ENCODE assay signal across 11 mouse cellular contexts in the genomic region with DNA sequence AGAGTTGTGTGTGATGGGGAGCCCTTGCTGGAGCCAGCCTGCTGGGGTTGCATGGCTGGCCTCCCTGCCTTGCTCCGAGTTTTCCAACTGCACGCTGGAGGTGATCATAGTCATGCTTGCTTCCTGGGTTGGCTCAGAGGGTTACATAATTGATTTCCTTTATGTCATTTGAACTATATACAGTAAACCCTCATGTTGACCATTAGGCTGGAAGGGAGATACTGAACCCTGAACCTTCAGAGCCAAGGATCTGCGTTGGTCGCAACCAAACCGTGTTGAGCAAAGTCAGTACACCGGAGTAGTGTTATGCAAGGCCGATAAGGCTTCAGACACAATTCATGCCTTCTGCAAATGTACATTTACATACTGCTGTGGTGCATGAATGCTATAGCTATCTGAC. TPM values are rescaled to one million over a fixed set of nuclear protein-coding genes. Genes with fewer than 3 reads are reported as not detected.
A peak's percentile ranks its signal among the peaks of the same experiment; 100 is the strongest.
DNase-seq lines count a peak whose midpoint lies in the region; ATAC-seq and TF ChIP-seq lines count a peak whose summit lies in the region.
"Had no signal": no experiment of that assay in that cellular context is flagged by ENCODE, and none has a peak within 500 bp of the region (broad histone marks: within the 10 kb centered on the region; RNA-seq: fewer than 3 reads in every experiment).

No protein-coding gene starts in this region.

- H3K9me3 ChIP-seq in forebrain, embryonic 10.5 days: no peaks in the 10 kb centered on the region
- H3K9me3 ChIP-seq in forebrain, embryonic 15.5 days: no peaks in the 10 kb centered on the region
- no peaks in the 10 kb centered on the region for H3K9me3 ChIP-seq in lung, embryonic 14.5 days (ENCODE audit: low read depth, low read length)
- H3K9me3 ChIP-seq in kidney, embryonic 16.5 days (ENCODE audit: low read length): no peaks in the 10 kb centered on the region
- H3K9me3 ChIP-seq in midbrain, embryonic 11.5 days (ENCODE audit: control insufficient read depth, low read length): no peaks in the 10 kb centered on the region

- no peak overlapping the region for H3K4me2 ChIP-seq in forebrain, embryonic 15.5 days (replicated peaks)
- H3K4me2 ChIP-seq in lung, embryonic 14.5 days: peak overlapping the region; percentile 75
- peak overlapping the region; percentile 76 for H3K4me2 ChIP-seq in kidney, embryonic 16.5 days (replicated peaks; ENCODE audit: low read depth, low read length)
- H3K4me2 ChIP-seq in midbrain, embryonic 11.5 days: no peak overlapping the region

- no peak for DNase-seq in forebrain, embryonic 10.5 days (ENCODE audit: extremely low spot score, low spot score)
- no peak for DNase-seq in lung, embryonic 14.5 days
- no peak for DNase-seq in lung, postnatal 10 days
- no peak for DNase-seq in layer of hippocampus, postnatal 10 days (ENCODE audit: low spot score in 2 of 2)
- no peak for DNase-seq in midbrain, embryonic 11.5 days (ENCODE audit: low spot score, missing footprints)
- DNase-seq: layer of hippocampus, postnatal 36 days had no signal

- H3K4me3 ChIP-seq in forebrain, embryonic 10.5 days: peak overlapping the region; percentile 48; the same call in 1 of the 2 replicates
- H3K4me3 ChIP-seq in forebrain, embryonic 15.5 days: no peak overlapping the region
- H3K4me3 ChIP-seq in lung, embryonic 14.5 days (ENCODE audit: low read depth, low read length): peak overlapping the region; percentile 41; the same call in 1 of the 2 replicates
- H3K4me3 ChIP-seq in kidney, embryonic 16.5 days (ENCODE audit: low read length): peak overlapping the region; percentile 59
- no peak overlapping the region for H3K4me3 ChIP-seq in midbrain, embryonic 11.5 days (ENCODE audit: low read depth, low read length)

- no peak overlapping the region for H3K9ac ChIP-seq in forebrain, embryonic 15.5 days (replicated peaks)
- H3K9ac ChIP-seq in lung, embryonic 14.5 days: no peak overlapping the region
- peak overlapping the region; percentile 69; the same call in 1 of the 2 replicates for H3K9ac ChIP-seq in kidney, embryonic 16.5 days (replicated peaks; ENCODE audit: low read length)
- no peak overlapping the region for H3K9ac ChIP-seq in midbrain, embryonic 11.5 days (ENCODE audit: low read length)

- H3K4me1 ChIP-seq in forebrain, embryonic 10.5 days: peaks cover 10% of the 10 kb centered on the region
- H3K4me1 ChIP-seq in forebrain, embryonic 15.5 days: 0 out of 2 replicates have a peak, but pooled peaks cover 6% of the 10 kb centered on the region
- no peaks in the 10 kb centered on the region for H3K4me1 ChIP-seq in lung, embryonic 14.5 days (ENCODE audit: insufficient read depth)
- H3K4me1 ChIP-seq in kidney, embryonic 16.5 days (ENCODE audit: insufficient read depth, low read length): peaks cover 8% of the 10 kb centered on the region; the same call in 1 of the 2 replicates
- no peaks in the 10 kb centered on the region for H3K4me1 ChIP-seq in midbrain, embryonic 11.5 days (ENCODE audit: control insufficient read depth, insufficient read depth, low read length)

- H3K27ac ChIP-seq in forebrain, embryonic 10.5 days: no peak overlapping the region
- no peak overlapping the region for H3K27ac ChIP-seq in forebrain, embryonic 15.5 days (replicated peaks)
- H3K27ac ChIP-seq in lung, embryonic 14.5 days (ENCODE audit: low read depth): no peak overlapping the region
- H3K27ac ChIP-seq in kidney, embryonic 16.5 days (ENCODE audit: low read length): no peak overlapping the region
- H3K27ac ChIP-seq in midbrain, embryonic 11.5 days (ENCODE audit: low read depth, low read length): no peak overlapping the region

- H3K36me3 ChIP-seq in forebrain, embryonic 10.5 days (replicated peaks): no peaks in the 10 kb centered on the region
- H3K36me3 ChIP-seq in forebrain, embryonic 15.5 days: no peaks in the 10 kb centered on the region
- H3K36me3 ChIP-seq in lung, embryonic 14.5 days (ENCODE audit: insufficient read depth): no peaks in the 10 kb centered on the region
- H3K36me3 ChIP-seq in kidney, embryonic 16.5 days (ENCODE audit: insufficient read depth, low read length): no peaks in the 10 kb centered on the region
- no peaks in the 10 kb centered on the region for H3K36me3 ChIP-seq in midbrain, embryonic 11.5 days (ENCODE audit: control insufficient read depth, insufficient read depth, low read length)

- TF ChIP-seq CTCF in lung, embryonic 14.5 days (IDR thresholded peaks at IDR 0.05; ENCODE audit: low read depth): no peak

- 84% methylated on average over 7 of the region's 7 CpGs for WGBS in forebrain, embryonic 10.5 days
- 78% methylated on average over 7 of the region's 7 CpGs for WGBS in forebrain, embryonic 15.5 days
- WGBS in lung, embryonic 14.5 days: 64% methylated on average over 7 of the region's 7 CpGs
- 79% methylated on average over 7 of the region's 7 CpGs for WGBS in kidney, embryonic 16.5 days
- 85% methylated on average over 7 of the region's 7 CpGs for WGBS in midbrain, embryonic 11.5 days

- no peak for ATAC-seq in forebrain, embryonic 15.5 days (replicated peaks)
- ATAC-seq in lung, embryonic 14.5 days (ENCODE audit: insufficient read depth): no peak; the same call in 1 of the 2 replicates
- 0 out of 2 replicates have a peak, but pooled peaks have one; percentile 42 for ATAC-seq in kidney, embryonic 16.5 days (ENCODE audit: low FRiP score, low TSS enrichment)
- peak; percentile 16; the same call in 1 of the 2 replicates for ATAC-seq in megakaryocyte, adult 5-6 weeks (ENCODE audit: poor library complexity, severe bottlenecking)
- no peak for ATAC-seq in midbrain, embryonic 11.5 days (ENCODE audit: low FRiP score)

- peaks cover 8% of the 10 kb centered on the region; the same call in 1 of the 2 replicates for H3K27me3 ChIP-seq in forebrain, embryonic 10.5 days (ENCODE audit: poor library complexity, severe bottlenecking)
- no peaks in the 10 kb centered on the region for H3K27me3 ChIP-seq in forebrain, embryonic 15.5 days
- H3K27me3 ChIP-seq in lung, embryonic 14.5 days (ENCODE audit: insufficient read depth, low read length): no peaks in the 10 kb centered on the region
- no peaks in the 10 kb centered on the region for H3K27me3 ChIP-seq in kidney, embryonic 16.5 days (ENCODE audit: insufficient read depth, low read length)
- no peaks in the 10 kb centered on the region; the same call in 1 of the 2 replicates for H3K27me3 ChIP-seq in midbrain, embryonic 11.5 days (ENCODE audit: control insufficient read depth, insufficient read depth, low read length)

RNA-seq across cellular contexts. Expression of gene Fmo5, which starts 0.7 kb away (rescaled TPM):
- polyA plus RNA-seq in forebrain, embryonic 10.5 days (2016; fragmentation: Nextera tagmentation; extraction: Ambion mirVana): 0.48 and 0.86 TPM in 2 replicates
- polyA plus RNA-seq in forebrain, embryonic 15.5 days (2015; fragmentation: Nextera tagmentation; extraction: Ambion mirVana): 0.66 and 1.0 TPM in 2 replicates
- 1.2 and 1.4 TPM in 2 replicates for polyA plus RNA-seq in lung, embryonic 14.5 days (2014; fragmentation: Nextera tagmentation; extraction: Ambion mirVana)
- polyA plus RNA-seq in kidney, embryonic 16.5 days (2015; fragmentation: Nextera tagmentation; extraction: Ambion mirVana): 3.4 and 4.2 TPM in 2 replicates
- 19.5 and 31.4 TPM in 2 replicates for total RNA-seq in megakaryocyte, adult 5-6 weeks (2015)
- 10.7 and 12.1 TPM in 2 replicates for total RNA-seq in megakaryocyte, adult 5-6 weeks (2017)
- total RNA-seq in layer of hippocampus, postnatal 10 days (2021): 1 to 10 TPM; 1.9 TPM
- 0.40 and 0.77 TPM in 2 replicates for polyA plus RNA-seq in midbrain, embryonic 11.5 days (2014; fragmentation: Nextera tagmentation; extraction: Ambion mirVana)

RNA-seq across cellular contexts. Expression of gene Chd1l, which starts 17.9 kb away (rescaled TPM):
- polyA plus RNA-seq in forebrain, embryonic 10.5 days (2016; fragmentation: Nextera tagmentation; extraction: Ambion mirVana): 24.7 and 27.0 TPM in 2 replicates
- polyA plus RNA-seq in forebrain, embryonic 15.5 days (2015; fragmentation: Nextera tagmentation; extraction: Ambion mirVana): 6.8 and 8.5 TPM in 2 replicates
- polyA plus RNA-seq in lung, embryonic 14.5 days (2014; fragmentation: Nextera tagmentation; extraction: Ambion mirVana): 16.5 and 16.6 TPM in 2 replicates
- 16.8 and 19.0 TPM in 2 replicates for polyA plus RNA-seq in kidney, embryonic 16.5 days (2015; fragmentation: Nextera tagmentation; extraction: Ambion mirVana)
- total RNA-seq in megakaryocyte, adult 5-6 weeks (2015): 7.2 and 10.1 TPM in 2 replicates
- 21.0 and 23.6 TPM in 2 replicates for total RNA-seq in megakaryocyte, adult 5-6 weeks (2017)
- total RNA-seq in layer of hippocampus, postnatal 10 days (2021): 10 to 100 TPM; 10.2 to 11.4 TPM
- 20.1 and 20.4 TPM in 2 replicates for polyA plus RNA-seq in midbrain, embryonic 11.5 days (2014; fragmentation: Nextera tagmentation; extraction: Ambion mirVana)

RNA-seq across cellular contexts. Expression of gene Prkab2, which starts 30.1 kb away (rescaled TPM):
- 7.6 and 8.5 TPM in 2 replicates for polyA plus RNA-seq in forebrain, embryonic 10.5 days (2016; fragmentation: Nextera tagmentation; extraction: Ambion mirVana)
- 9.5 and 10.0 TPM in 2 replicates for polyA plus RNA-seq in forebrain, embryonic 15.5 days (2015; fragmentation: Nextera tagmentation; extraction: Ambion mirVana)
- 4.4 and 4.6 TPM in 2 replicates for polyA plus RNA-seq in lung, embryonic 14.5 days (2014; fragmentation: Nextera tagmentation; extraction: Ambion mirVana)
- 6.4 and 6.9 TPM in 2 replicates for polyA plus RNA-seq in kidney, embryonic 16.5 days (2015; fragmentation: Nextera tagmentation; extraction: Ambion mirVana)
- 10.8 and 12.3 TPM in 2 replicates for total RNA-seq in megakaryocyte, adult 5-6 weeks (2015)
- 6.9 and 11.0 TPM in 2 replicates for total RNA-seq in megakaryocyte, adult 5-6 weeks (2017)
- 10 to 100 TPM; 38.3 to 39.9 TPM for total RNA-seq in layer of hippocampus, postnatal 10 days (2021)
- polyA plus RNA-seq in midbrain, embryonic 11.5 days (2014; fragmentation: Nextera tagmentation; extraction: Ambion mirVana): 6.4 and 6.9 TPM in 2 replicates

RNA-seq across cellular contexts. Expression of gene Gm17651, which starts 46.6 kb away (rescaled TPM):
- polyA plus RNA-seq in forebrain, embryonic 10.5 days (2016; fragmentation: Nextera tagmentation; extraction: Ambion mirVana): not detected in 2 replicates
- polyA plus RNA-seq in forebrain, embryonic 15.5 days (2015; fragmentation: Nextera tagmentation; extraction: Ambion mirVana): not detected in 2 replicates
- polyA plus RNA-seq in lung, embryonic 14.5 days (2014; fragmentation: Nextera tagmentation; extraction: Ambion mirVana): not detected in 2 replicates
- polyA plus RNA-seq in kidney, embryonic 16.5 days (2015; fragmentation: Nextera tagmentation; extraction: Ambion mirVana): not detected in 2 replicates
- total RNA-seq in megakaryocyte, adult 5-6 weeks (2015): not detected in 2 replicates
- not detected in 2 replicates for total RNA-seq in megakaryocyte, adult 5-6 weeks (2017)
- not detected for total RNA-seq in layer of hippocampus, postnatal 10 days (2021)
- not detected in 2 replicates for polyA plus RNA-seq in midbrain, embryonic 11.5 days (2014; fragmentation: Nextera tagmentation; extraction: Ambion mirVana)
- total RNA-seq: gastrocnemius, adult 8-10 months; layer of hippocampus, postnatal 36 days had no signal
- polyA plus RNA-seq: neural tube, embryonic 11.5 days had no signal

Comparison
In these comparisons a context has a peak if more than half of its experiments do, and no peak if none do; other contexts are left out.
1. H3K4me3 ChIP-seq: peak in forebrain, embryonic 10.5 days (single experiment), lung, embryonic 14.5 days (single experiment) and kidney, embryonic 16.5 days (single experiment); none in forebrain, embryonic 15.5 days (single experiment) and midbrain, embryonic 11.5 days (single experiment).
2. ATAC-seq: peak in kidney, embryonic 16.5 days (single experiment) and megakaryocyte, adult 5-6 weeks (single experiment); none in forebrain, embryonic 15.5 days (single experiment), lung, embryonic 14.5 days (single experiment) and midbrain, embryonic 11.5 days (single experiment).
3. H3K4me2 ChIP-seq: peak in lung, embryonic 14.5 days (single experiment) and kidney, embryonic 16.5 days (single experiment); none in forebrain, embryonic 15.5 days (single experiment) and midbrain, embryonic 11.5 days (single experiment).